21 mouse cellular contexts compared by ENCODE assay signal in the genomic region with DNA sequence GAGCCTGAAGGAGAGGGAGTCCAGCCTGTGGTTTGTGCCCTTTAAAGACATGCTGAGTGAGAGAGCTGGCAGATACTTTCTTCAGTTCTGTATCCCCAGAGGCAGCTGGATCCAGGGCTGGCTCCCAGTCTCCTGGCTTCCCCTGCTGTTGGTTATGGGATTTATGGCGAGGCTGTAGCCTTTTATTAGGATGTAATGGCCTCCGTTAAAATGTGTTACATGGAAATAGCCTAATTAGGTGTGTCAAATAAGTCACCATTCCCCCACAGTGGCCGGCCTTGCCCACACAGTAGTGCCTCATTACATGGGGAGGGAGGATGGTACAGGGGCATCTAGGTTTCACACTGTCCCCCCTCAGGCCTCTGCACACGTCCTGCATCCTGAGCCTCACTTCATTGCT.
A peak's percentile ranks its signal among the peaks of the same experiment; 100 is the strongest.
DNase-seq lines count a peak whose midpoint lies in the region; ATAC-seq lines count a peak whose summit lies in the region.
"Had no signal": no experiment of that assay in that cellular context is flagged by ENCODE, and none has a peak within 500 bp of the region (broad histone marks: within the 10 kb centered on the region; RNA-seq: fewer than 3 reads in every experiment).

No protein-coding gene starts in this region.

- peaks cover 61% of the 10 kb centered on the region for H3K4me1 ChIP-seq in limb, embryonic 10.5 days
- H3K4me1 ChIP-seq in limb, embryonic 11.5 days (ENCODE audit: control insufficient read depth, insufficient read depth, low read length): peaks cover 28% of the 10 kb centered on the region
- peaks cover 12% of the 10 kb centered on the region for H3K4me1 ChIP-seq in neural tube, embryonic 15.5 days

- no peaks in the 10 kb centered on the region for H3K9me3 ChIP-seq in limb, embryonic 10.5 days (replicated peaks)
- no peaks in the 10 kb centered on the region for H3K9me3 ChIP-seq in limb, embryonic 11.5 days (ENCODE audit: control insufficient read depth, low read length)
- H3K9me3 ChIP-seq in neural tube, embryonic 15.5 days (replicated peaks): no peaks in the 10 kb centered on the region
- H3K9me3 ChIP-seq: G1E had no signal

- peak overlapping the region; percentile 3; the same call in 1 of the 2 replicates for H3K27ac ChIP-seq in limb, embryonic 10.5 days
- H3K27ac ChIP-seq in limb, embryonic 11.5 days (replicated peaks; ENCODE audit: low read depth, low read length): no peak overlapping the region
- H3K27ac ChIP-seq in neural tube, embryonic 15.5 days (replicated peaks): no peak overlapping the region

- peak; percentile 57 for DNase-seq in forelimb bud, embryonic 11.5 days (ENCODE audit: low read depth, low spot score)
- no peak for DNase-seq in limb, embryonic 10.5 days (ENCODE audit: low spot score)
- DNase-seq in limb, embryonic 11.5 days (ENCODE audit: low spot score): peak; percentile 51
- no peak for DNase-seq in right cerebral cortex, postnatal 25 days
- no peak for DNase-seq in liver
- DNase-seq: adrenal gland, adult 2 months; adrenal gland, adult 8-10 months; adrenal gland, postnatal 10 days; adrenal gland, postnatal 14 days; adrenal gland, postnatal 25 days; adrenal gland, postnatal 36 days; B cell, adult 2 months; cerebellum, adult 11 months; cerebellum, adult 11-12 months; cerebellum, adult 18-20 months had no signal

- H3K27me3 ChIP-seq in limb, embryonic 10.5 days (ENCODE audit: low read depth, poor library complexity, severe bottlenecking): peaks cover 55% of the 10 kb centered on the region
- H3K27me3 ChIP-seq in limb, embryonic 11.5 days (ENCODE audit: control insufficient read depth, insufficient read depth, low read length): no peaks in the 10 kb centered on the region
- H3K27me3 ChIP-seq in neural tube, embryonic 15.5 days (replicated peaks): peaks cover 17% of the 10 kb centered on the region
- H3K27me3 ChIP-seq: CH12.LX, Patski had no signal

- H3K36me3 ChIP-seq in limb, embryonic 10.5 days: no peaks in the 10 kb centered on the region
- H3K36me3 ChIP-seq in limb, embryonic 11.5 days (ENCODE audit: control insufficient read depth, insufficient read depth, low read length): no peaks in the 10 kb centered on the region
- no peaks in the 10 kb centered on the region for H3K36me3 ChIP-seq in neural tube, embryonic 15.5 days
- H3K36me3 ChIP-seq: G1E had no signal

- ATAC-seq in limb, embryonic 11.5 days (ENCODE audit: insufficient number of reproducible peaks, low FRiP score, low TSS enrichment, low read depth): no peak
- ATAC-seq in neural tube, embryonic 15.5 days (ENCODE audit: low FRiP score): no peak
- ATAC-seq: activated CD4-positive, CD25-positive, alpha-beta regulatory T cell, adult 4 months; CD4-positive, CD25-positive, alpha-beta regulatory T cell, adult 4 months; Patski had no signal

- no peak overlapping the region for H3K4me2 ChIP-seq in limb, embryonic 11.5 days (ENCODE audit: low read depth, severe bottlenecking)
- no peak overlapping the region for H3K4me2 ChIP-seq in neural tube, embryonic 15.5 days

- 23% methylated on average over 4 of the region's 4 CpGs for WGBS in limb, embryonic 10.5 days
- WGBS in limb, embryonic 11.5 days: 4% methylated on average over 4 of the region's 4 CpGs
- 8% methylated on average over 4 of the region's 4 CpGs for WGBS in neural tube, embryonic 15.5 days

- no peak overlapping the region for H3K9ac ChIP-seq in limb, embryonic 11.5 days (ENCODE audit: low read length)
- H3K9ac ChIP-seq in neural tube, embryonic 15.5 days (replicated peaks): no peak overlapping the region

- H3K4me3 ChIP-seq in limb, embryonic 10.5 days: no peak overlapping the region
- H3K4me3 ChIP-seq in limb, embryonic 11.5 days (ENCODE audit: low read depth, low read length): no peak overlapping the region
- H3K4me3 ChIP-seq in neural tube, embryonic 15.5 days (replicated peaks): no peak overlapping the region

Comparison
In these comparisons a context has a peak if more than half of its experiments do, and no peak if none do; other contexts are left out.
1. DNase-seq: peak in forelimb bud, embryonic 11.5 days (single experiment) and limb, embryonic 11.5 days (single experiment); none in limb, embryonic 10.5 days (single experiment), right cerebral cortex, postnatal 25 days (single experiment) and liver (single experiment).